Mouse (Mus musculus) lung, adult 18-20 months (tissue): ENCODE results near the gene Tnfaip1.
"Not testable (repeated sequence)": the region's sequence is repeated elsewhere in the genome, so short reads cannot be mapped to it uniquely, and the experiment has no call there.

Experiments
- DNase-seq, 2 experiments: peaks; one replicate each; pipeline ENCODE4 v3.0.0; 2022; ENCODE audit warnings: mixed read lengths in 2 of 2

The Tnfaip1 gene

GRCm38 (mm10) chr11:78536080-78536689 is at the start of gene Tnfaip1, which contains the start of gene Ift20:
Gene Tnfaip1 (minus strand): TSS chr11:78536332.
Gene Ift20 (plus strand): TSS chr11:78536361.
- peak; percentile 99 to 100 for DNase-seq

GRCm38 (mm10) chr11:78582848-78583247 is 46.7 kb upstream of the Tnfaip1 start:
- no peak for DNase-seq

GRCm38 (mm10) chr11:78574975-78575374 is 38.8 kb upstream of the Tnfaip1 start:
- DNase-seq: no peak

GRCm38 (mm10) chr11:78574536-78574935 is 38.4 kb upstream of the Tnfaip1 start:
- no peak for DNase-seq

- not testable (repeated sequence) for DNase-seq
Measured at GRCm38 (mm10) chr11:78574031-78574430, 37.9 kb upstream of the Tnfaip1 start.

- no peak for DNase-seq
Measured at GRCm38 (mm10) chr11:78571854-78572253, 35.7 kb upstream of the Tnfaip1 start.

GRCm38 (mm10) chr11:78571441-78571840 is 35.3 kb upstream of the Tnfaip1 start:
- no peak for DNase-seq

- DNase-seq: no peak
Measured at GRCm38 (mm10) chr11:78569806-78570205, 33.7 kb upstream of the Tnfaip1 start.

- DNase-seq: no peak
Measured at GRCm38 (mm10) chr11:78568827-78569226, 32.7 kb upstream of the Tnfaip1 start.

- no peak for DNase-seq
Measured at GRCm38 (mm10) chr11:78567614-78568013, 31.5 kb upstream of the Tnfaip1 start.

- DNase-seq: peak; percentile 44 to 69
Measured at GRCm38 (mm10) chr11:78566775-78567174, 30.6 kb upstream of the Tnfaip1 start.

- DNase-seq: peak; percentile 57 to 77
Measured at GRCm38 (mm10) chr11:78560447-78560846, 24.3 kb upstream of the Tnfaip1 start.

GRCm38 (mm10) chr11:78557241-78557640 is 21.1 kb upstream of the Tnfaip1 start:
- no peak for DNase-seq

- no peak for DNase-seq
Measured at GRCm38 (mm10) chr11:78556070-78556469, 19.9 kb upstream of the Tnfaip1 start.

- DNase-seq: no peak
Measured at GRCm38 (mm10) chr11:78555623-78556022, 19.5 kb upstream of the Tnfaip1 start.

GRCm38 (mm10) chr11:78551059-78551398 is 14.9 kb upstream of the Tnfaip1 start:
- DNase-seq: no peak

- peak; percentile 97 for DNase-seq
Measured at GRCm38 (mm10) chr11:78550168-78551058, 14.3 kb upstream of the Tnfaip1 start, which contains the start of gene Tmem97. Gene Tmem97 (minus strand): TSS chr11:78550777.

- DNase-seq: no peak
Measured at GRCm38 (mm10) chr11:78549491-78549987, 13.4 kb upstream of the Tnfaip1 start.

- DNase-seq: no peak
Measured at GRCm38 (mm10) chr11:78547718-78548460, 11.8 kb upstream of the Tnfaip1 start.

- DNase-seq: no peak
Measured at GRCm38 (mm10) chr11:78545181-78545580, 9.0 kb upstream of the Tnfaip1 start.

- DNase-seq: no peak
Measured at GRCm38 (mm10) chr11:78544449-78545111, 8.4 kb upstream of the Tnfaip1 start.

GRCm38 (mm10) chr11:78540358-78540757 is 4.2 kb upstream of the Tnfaip1 start:
- peak; percentile 68 to 73 for DNase-seq
